Mouse (Mus musculus) spleen, postnatal 4 days (tissue): ENCODE data around the gene Ryk.

Experiments used
- DNase-seq, 2 experiments: peaks; one replicate each; pipeline ENCODE4 v3.0.0; 2022; ENCODE audit warnings: low spot score in 2 of 2

Ryk gene

GRCm38 (mm10) chr9:102858283-102858682 is 23.6 kb downstream of the Ryk start:
- no peak for DNase-seq

DNA sequence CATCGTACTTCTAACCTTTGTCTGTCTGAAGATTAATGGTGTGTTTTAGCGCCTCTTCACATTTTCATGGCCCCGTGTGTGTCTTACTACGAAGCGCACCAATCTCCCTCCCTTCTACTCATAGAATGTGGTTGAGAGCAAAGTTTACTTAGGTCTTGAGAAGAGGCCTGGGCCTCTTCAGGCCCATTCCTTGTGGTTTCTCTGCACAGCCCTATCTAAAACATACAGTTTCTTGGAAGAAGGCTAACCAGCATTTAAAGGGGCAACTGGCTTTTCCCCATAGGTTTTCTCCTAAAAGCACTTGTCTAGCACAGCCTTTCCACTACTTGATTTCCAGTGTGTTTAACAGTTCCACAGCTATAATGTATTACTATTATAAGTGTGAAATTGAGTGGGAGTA is 24.7 kb downstream of the Ryk start:
- DNase-seq = no peak

DNA sequence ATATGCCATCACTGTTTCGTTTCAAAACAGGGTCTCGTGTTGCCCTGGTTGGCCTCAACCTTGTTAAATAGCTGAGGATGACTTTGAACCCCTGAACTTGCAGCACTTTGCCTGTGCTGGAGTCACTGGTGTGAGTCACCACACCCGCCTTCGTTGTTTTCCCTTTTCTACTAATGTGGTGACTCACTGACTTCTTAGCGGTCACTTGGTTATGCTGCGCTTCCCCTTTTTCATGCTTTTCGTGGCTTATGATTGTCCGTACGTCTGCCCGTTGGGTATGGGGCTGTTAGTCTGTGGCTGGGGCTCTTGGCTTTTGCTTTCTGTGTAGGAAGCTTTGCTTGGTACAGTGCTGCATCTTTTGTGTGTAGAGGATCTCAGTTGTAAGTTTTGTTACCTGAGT is 25.2 kb downstream of the Ryk start:
- DNase-seq = no peak

DNA sequence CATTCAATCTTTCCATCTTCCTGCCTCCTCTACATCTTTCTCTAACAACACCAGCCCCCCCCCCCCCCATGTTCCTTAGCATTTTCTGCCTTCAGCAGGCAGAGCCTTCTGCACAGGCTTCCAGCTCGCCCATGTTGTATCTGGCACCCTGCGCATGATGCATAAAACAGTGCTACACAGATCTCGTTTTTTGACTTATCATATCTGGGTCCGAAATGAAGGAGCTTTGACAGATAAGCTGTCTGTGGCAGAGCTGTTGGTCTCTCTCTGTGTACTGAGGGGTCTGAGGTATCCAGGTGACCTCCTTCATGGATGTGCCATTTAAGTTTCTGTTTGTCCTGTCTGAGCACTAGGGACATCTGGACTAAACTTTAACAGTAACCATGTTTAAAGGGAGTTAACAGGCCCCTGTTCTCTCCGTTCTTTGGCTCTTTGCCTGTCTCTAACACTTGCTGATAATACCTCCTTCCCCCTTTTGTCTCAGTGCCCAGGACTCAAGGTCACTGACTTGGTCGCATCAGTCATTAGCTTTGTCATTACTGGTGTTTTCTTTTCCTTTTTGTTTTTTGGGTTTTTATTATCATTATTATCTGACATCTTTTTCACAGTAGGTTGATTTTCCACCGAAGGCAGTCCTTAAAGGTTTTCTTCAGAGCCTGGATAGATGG is 26.2 kb downstream of the Ryk start:
- DNase-seq = no peak

DNA sequence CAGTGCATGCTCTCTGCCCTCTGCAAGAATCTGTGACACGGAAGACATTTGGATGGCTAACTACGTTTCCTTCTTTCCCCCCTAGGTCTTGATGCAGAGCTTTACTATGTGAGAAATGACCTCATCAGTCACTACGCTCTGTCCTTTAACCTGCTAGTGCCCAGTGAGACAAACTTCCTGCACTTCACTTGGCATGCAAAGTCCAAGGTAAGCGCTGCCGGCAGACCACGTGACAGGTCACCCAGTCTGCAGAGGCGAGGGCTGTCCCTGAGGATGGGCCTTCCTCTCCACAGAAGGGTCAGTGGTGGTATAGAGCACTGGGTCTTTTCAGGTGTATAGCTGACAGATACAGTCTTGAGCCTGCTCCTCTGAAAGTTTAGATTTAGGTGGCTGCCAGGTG is 27.1 kb downstream of the Ryk start:
- DNase-seq = no peak

- no peak for DNase-seq
Measured at GRCm38 (mm10) chr9:102862260-102862659, 27.5 kb downstream of the Ryk start.

DNA sequence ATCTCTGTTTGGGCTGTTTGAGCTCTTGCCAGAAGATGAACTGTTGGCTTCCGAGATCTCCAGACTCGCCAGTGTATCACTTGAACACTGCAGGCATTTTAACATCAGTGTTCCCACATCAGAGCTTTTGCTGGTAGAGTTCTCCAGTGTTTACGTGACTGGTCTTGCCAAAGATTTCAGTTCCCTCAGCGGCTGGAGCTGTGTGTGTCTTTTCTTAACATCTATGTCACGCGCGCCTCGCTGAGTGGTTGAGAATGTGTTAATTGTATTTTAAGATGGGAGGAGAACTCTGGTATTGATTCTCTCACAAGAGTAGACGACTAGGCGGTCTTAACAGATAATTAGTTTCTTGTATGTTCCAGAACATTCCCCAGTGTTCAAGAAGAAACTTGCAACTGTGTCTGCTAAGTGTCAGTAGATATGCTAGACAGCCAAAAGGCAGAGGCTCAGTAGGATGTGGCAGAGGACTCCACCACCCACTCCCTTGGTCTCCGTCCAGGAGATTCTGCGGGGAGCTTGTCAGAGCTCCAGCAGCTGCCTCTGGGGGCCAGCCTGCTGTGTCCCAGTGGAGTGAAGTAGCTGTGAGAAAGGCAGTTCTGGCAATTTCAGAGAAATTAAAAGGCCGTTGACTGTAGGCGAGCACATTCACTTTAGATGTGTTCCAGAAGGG is 29.3 kb downstream of the Ryk start:
- no peak for DNase-seq

- DNase-seq = no peak
Measured at GRCm38 (mm10) chr9:102864931-102865330, 30.2 kb downstream of the Ryk start.

DNA sequence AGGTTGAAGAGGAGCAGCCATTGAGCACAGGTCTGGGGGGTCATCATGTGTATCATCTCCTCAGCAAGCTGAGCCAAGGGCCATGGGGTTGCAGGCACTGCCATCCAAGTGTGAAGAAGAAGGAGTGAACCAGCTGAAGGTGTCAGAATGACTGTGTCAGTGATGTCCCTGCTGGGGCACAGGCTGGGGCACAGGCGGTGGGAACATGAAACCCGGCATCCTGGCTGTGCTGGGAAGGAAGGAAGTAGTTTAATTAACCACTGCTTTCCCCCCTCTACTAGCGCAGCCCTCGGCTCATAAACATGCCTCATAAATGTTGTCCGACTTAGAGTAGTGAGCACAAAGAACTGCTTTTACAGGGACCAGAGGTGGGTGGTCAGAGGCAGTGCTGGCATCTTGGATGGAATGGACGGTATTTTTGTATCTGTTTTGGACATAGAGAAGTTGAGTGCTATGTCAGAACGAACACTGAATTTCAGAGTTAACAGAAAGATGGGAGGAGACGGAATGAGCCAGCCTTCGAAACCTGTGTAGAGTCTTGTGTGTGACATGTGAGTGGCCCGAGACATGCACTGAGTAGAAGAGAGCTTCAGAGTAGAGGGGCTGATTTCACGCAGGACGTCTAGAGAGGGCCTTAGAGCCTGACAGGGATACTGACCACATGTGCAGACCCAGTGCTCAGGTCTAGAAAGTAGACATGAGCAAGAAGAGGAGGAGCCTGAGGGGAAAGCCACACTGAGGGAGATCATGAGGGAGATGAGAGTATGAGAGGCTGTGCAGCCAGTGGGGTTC is 31.4 kb downstream of the Ryk start:
- no peak for DNase-seq

DNA sequence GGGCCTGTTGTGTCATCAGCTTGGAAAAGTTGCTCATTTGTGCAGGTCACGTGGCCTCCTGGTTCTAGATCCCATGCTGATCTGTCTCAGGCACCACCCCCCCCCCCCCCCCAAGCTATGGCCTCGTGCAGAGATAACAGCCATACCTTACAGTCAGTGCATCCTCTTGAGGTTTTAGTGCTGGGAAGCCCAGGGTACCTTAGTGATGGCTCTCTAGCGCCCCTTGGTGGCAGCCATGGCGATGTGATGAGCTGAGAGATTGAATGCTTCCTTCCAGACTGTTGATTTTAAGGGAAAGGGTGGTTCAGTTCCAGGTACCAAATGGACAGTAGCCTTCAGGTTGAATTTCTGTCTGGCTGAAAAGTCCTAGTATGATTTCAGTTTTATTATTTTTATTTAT is 32.2 kb downstream of the Ryk start:
- DNase-seq = peak; percentile 60 to 82

DNA sequence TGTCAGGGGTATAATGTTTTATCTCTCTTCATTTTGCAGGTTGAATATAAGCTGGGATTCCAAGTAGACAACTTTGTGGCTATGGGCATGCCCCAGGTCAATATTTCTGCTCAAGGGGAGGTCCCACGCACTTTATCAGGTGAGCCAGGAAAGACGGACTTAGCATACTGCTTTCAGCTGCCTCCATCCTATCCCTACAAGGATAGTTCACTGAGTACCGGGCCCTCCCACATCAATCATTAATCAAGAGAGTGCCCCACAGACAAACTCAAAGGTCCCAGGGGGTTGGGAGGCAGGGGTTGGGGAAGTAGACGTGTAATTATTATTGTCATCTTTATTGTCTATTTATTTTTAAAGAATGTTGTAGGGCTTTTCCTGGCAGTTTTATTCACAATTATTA is 32.8 kb downstream of the Ryk start:
- DNase-seq = no peak

DNA sequence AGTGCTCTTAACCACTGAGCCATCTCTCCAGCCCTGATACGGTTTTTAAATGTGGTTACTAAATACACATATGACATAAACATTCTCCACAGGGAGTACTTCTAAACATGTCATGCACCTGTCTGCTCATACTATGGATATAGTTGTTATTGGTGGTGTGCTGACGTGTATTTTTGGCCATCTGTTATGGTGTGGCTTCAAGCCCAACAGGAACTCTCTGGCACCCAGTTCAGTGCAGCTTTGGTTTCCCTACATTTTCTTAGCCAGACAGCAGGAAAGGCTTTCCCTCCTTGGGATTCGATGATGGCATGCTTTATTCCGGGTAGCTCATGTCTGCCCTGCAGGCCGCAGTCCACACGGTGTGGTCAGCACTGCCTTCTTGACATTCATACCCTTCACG is 33.7 kb downstream of the Ryk start:
- no peak for DNase-seq

DNA sequence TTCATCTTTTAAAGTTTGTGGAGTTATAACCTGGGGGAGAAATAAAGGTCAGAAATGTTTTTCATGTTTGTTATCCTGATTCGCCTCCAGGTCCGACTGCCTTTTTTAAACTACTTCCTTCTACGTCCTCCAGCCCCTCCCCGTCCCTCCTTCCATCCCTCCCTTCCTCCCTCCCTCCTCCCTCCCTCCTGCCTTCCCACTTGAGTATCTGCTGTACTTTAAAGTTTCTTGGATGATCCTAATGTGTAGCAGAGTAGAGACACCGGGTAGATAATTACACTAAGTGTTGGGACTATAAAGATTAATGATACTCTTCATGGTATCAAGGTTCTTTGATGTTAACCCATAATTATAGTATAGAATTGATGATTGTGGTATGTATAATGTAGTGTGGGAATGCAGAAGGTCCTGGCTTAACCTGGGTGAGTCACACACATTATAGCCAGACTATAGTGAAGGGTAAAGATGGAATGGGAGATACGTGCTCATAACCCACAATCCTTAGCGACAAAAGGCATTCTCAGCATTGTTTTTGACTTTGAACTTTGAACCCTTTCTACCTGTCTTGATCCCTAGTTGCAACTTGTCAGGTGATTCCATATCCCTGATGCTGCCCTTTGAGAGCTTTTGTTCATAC is 41.5 kb downstream of the Ryk start:
- DNase-seq = no peak

DNA sequence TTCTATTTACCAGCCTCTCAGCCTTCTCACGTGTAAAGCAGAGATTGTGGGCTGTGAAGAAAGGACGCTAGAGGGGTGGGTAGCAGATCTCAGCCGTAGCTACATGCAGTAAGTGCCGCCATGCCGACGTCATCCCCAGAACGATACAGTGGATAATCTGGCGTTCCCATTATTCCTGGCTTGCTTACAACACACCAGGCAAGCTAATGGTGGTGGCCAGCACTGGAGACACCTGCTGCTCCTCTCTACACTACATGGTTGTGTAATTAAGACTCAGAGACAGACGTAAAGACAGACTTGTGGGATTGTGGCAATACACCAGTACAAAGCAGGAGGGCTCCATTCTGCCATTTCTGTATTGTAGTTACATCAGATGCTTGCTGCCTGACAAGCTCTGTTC is 43.2 kb downstream of the Ryk start:
- DNase-seq = no peak

DNA sequence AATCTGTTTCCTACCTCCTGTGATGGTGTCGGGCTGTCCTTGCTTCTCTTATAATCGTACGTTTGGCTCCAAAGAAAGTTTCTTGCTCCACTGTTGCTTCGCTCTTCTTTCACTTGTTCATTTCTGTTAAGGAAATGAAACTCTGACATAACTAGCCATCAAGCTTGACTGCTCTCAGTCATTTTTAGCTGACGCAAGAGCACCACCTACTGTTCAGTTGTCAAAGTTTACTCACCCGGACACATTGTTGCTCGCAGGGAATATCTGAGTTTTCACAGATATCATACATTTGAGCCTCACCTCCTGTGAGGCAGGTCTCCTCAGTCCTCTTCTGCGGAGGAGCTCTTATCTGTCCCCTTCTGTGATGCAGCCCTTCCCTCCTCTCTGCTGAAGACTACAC is 44.8 kb downstream of the Ryk start:
- DNase-seq = peak; percentile 61 to 76

DNA sequence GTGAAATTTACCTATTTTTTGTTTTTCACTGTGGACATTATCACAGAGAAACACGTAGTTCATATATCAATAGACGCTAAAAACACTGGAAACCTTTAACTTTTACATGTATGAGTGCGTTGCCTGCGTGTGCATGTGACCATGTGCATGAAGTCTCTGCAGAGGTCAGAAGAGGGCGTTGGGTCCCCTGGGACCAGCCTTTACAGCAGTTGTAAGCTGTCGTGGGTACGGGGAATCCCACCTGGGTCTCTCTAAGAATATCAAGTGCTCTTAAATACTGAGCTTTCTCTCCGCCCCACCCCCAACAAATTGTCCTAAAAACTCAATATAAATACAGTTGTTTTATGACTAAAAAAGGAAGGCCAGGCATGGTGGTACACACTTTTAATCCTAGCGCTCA is 50.0 kb downstream of the Ryk start:
- DNase-seq = no peak

- no peak for DNase-seq
Measured at GRCm38 (mm10) chr9:102890166-102890565, 55.4 kb downstream of the Ryk start.

DNA sequence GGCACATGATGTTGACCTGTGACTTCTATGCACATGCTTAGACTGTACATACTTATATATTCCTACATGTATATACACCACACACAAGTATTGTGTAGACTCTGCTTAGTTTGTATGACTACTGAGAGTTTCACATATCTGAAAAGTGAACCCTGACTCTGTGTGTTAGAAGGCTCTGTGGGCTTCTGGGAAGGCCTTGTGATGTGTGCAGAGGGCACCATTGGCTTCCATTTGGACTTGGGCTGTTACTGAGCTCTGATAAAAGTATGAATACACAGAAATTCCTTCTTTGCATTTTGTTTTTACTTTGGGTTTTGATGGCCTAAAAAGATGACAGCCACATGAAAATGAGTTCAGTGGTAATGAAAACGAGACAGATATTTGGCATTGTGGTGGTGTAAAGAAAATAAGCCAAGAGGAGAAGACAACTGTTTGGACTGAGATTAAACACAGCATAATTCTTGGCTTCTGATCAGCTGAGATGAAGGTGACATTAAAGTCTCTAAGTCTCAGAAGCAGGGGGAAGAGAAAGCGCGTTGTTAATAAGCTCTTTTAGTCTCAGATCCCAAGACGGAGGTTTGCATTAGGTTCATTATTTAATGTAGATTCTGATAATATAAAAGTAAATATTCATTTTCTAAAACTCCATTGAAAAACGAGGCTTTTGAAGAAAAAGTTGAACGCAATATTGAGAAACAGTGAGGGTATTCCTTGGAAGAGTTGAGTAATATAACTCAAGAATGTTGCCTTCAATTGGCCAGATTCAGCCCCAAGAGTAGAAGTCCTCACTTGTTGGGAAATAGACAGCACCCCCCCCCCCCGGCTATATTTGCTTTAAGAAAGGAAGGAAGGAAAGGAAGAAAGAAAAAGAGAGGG is 58.0 kb downstream of the Ryk start:
- no peak for DNase-seq

DNA sequence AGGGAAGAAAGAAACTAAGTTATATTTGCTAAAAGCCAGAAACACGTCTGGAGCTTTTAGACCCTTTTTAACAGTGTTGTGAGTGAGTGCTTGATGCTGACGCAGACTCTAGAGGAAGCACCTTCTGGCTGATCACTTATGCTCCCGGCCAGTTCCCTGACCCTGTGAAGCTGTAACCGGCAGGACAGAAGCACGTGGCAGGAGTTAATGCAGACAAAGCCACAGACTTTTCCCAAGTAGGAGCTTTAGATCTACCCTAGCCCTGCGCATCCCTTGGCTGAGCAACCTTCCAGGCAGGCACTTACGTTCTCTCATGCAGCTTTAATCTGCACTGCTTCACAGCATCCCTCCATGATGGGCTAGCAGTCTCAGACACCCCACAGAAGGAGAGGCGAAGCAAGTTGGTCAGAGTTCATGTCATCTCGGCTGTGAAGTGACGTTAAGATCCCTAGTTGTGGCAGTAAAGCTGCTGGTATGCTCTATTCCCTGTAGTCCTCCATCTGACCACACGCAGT is 58.7 kb downstream of the Ryk start:
- DNase-seq = no peak

GRCm38 (mm10) chr9:102899916-102900315 is 65.2 kb downstream of the Ryk start:
- no peak for DNase-seq

GRCm38 (mm10) chr9:102902308-102902707 is 67.6 kb downstream of the Ryk start:
- DNase-seq = no peak
